1 mouse cellular context compared by ENCODE assay signal in genomic region chr1:55052355-55052953, GRCm38 (mm10).
TF ChIP-seq lines count a peak whose summit lies in the region.

Gene Coq10b, plus strand, starts transcription at chr1:55052770.

TF ChIP-seq in CH12.LX, 34 proteins besides CTCF, POLR2A, EP300 and RAD21 (continued from another document):
- TF ChIP-seq HCFC1 (IDR thresholded peaks at IDR 0.05; ENCODE audit: low read depth, low read length) (peak; percentile 55), IRF4 (IDR thresholded peaks at IDR 0.05; ENCODE audit: low read depth, low read length) (no peak), ZNF384 (IDR thresholded peaks at IDR 0.05; ENCODE audit: low read depth, low read length) (no peak), ELF1 (IDR thresholded peaks at IDR 0.05; ENCODE audit: low read depth, low read length) (peak; percentile 79), USF1 (IDR thresholded peaks at IDR 0.05; ENCODE audit: low read depth, low read length) (peak; percentile 78), USF2 (conservative IDR thresholded peaks at IDR 0.05; ENCODE audit: low read depth, low read length) (peak; percentile 41; the same call in 1 of the 2 replicates), ZKSCAN1 (IDR thresholded peaks at IDR 0.05; ENCODE audit: borderline replicate concordance, low read depth, low read length) (no peak), MYC (IDR thresholded peaks at IDR 0.05; ENCODE audit: low read depth, low read length) (peak; percentile 68; the same call in 1 of the 2 replicates), NELFE (IDR thresholded peaks at IDR 0.05; ENCODE audit: low read depth, low read length) (peak; percentile 63), POLR2AphosphoS2 (IDR thresholded peaks at IDR 0.05; ENCODE audit: low read depth, low read length) (no peak), JUN (IDR thresholded peaks at IDR 0.05; ENCODE audit: insufficient read depth, low read depth, low read length) (no peak), MAZ (IDR thresholded peaks at IDR 0.05; ENCODE audit: low read depth, low read length) (no peak)
